Mouse (Mus musculus) bone marrow macrophage, adult 2 months (primary cell): ENCODE measurements around the gene Galnt7.

Experiments
- CTCF ChIP-seq: IDR thresholded peaks from 2 replicates; pipeline ENCODE4 v1.5.1; 2012; ENCODE audit warnings: low read depth, mild to moderate bottlenecking, low read length, moderate library complexity
- POLR2A ChIP-seq: IDR thresholded peaks from 2 replicates; pipeline ENCODE4 v1.6.1; 2012; ENCODE audit warnings: mild to moderate bottlenecking, low read depth, low read length, borderline replicate concordance

DNA sequence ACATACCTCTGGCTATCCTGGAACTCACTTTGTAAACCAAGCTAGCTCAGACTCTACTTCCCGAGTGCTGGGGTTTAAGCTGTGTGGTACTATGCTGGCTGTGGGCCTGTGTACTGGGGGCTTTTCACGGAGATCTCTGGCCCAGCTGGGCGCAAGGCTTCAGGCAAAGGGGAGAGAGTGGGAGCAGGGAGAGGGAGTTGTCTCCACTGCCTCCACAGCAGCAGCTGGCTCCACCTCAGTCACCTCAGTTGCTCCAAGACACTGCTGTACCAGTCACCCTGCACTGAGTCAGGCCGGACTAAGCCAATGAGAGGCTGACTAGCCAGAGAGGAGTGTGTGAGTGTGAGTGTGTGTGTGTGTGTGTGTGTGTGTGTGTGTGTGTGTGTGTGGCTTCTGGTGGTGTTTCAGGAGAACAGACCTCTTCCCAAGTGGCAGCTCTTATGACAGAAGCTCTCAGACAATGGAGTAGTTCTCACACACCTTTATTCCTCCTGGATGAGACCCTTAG lies 145.2 kb downstream of the Galnt7 start:
- TF ChIP-seq POLR2A (no peak), CTCF (no peak)
